Mouse (Mus musculus) testis, adult 2 months (tissue): ENCODE data around the gene 4930503B20Rik.

Experiments used
- CTCF ChIP-seq: fragments of 200-500 bp; IDR thresholded peaks from 2 replicates; pipeline ENCODE4 v1.5.1; 2012; ENCODE audit warnings: low read depth, mild to moderate bottlenecking, inconsistent platforms, low read length, moderate library complexity; ENCODE audit not compliant: control insufficient read depth, insufficient read depth, insufficient replicate concordance
- POLR2A ChIP-seq: fragments of 200-500 bp; IDR thresholded peaks from 2 replicates; pipeline ENCODE4 v1.6.1; 2012; ENCODE audit warnings: low read depth, mild to moderate bottlenecking, inconsistent platforms, low read length, moderate library complexity; ENCODE audit not compliant: control insufficient read depth

GRCm38 (mm10) chr3:146661001-146661400 lies 9.9 kb upstream of the 4930503B20Rik start:
- TF ChIP-seq POLR2A = no peak
- TF ChIP-seq CTCF = no peak
